Mouse (Mus musculus) adipocyte (in vitro differentiated cells): ENCODE data around the gene Naa60.

Experiments used
- DNase-seq: peaks from one replicate; pipeline ENCODE4 v3.0.0-alpha.2; 2016; ENCODE audit warnings: low spot score

Naa60 gene

GRCm38 (mm10) chr16:3891621-3892295 is 19.6 kb downstream of the Naa60 start:
- no peak for DNase-seq

DNA sequence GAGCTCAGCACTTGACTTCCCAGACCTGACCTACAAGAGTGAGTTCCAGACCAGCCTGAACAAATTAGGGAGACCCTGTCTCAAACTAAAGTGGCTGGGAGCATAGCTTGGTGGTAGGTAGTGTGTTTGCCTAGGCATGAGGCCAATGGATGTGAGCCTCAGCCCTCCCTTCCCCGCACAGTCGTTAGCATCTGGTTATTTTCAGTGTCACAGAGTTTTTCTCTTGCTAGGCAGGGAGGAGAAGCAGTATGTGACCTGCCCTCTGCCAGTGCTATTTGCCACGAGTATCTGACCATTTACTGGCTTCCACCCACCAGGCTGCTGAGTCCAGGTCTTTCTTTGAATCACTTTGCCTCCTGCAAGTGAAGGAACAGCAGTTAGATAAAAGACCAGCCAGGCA is 21.6 kb downstream of the Naa60 start:
- DNase-seq: no peak

- no peak for DNase-seq
Measured at GRCm38 (mm10) chr16:3895173-3895792, 23.1 kb downstream of the Naa60 start.

DNA sequence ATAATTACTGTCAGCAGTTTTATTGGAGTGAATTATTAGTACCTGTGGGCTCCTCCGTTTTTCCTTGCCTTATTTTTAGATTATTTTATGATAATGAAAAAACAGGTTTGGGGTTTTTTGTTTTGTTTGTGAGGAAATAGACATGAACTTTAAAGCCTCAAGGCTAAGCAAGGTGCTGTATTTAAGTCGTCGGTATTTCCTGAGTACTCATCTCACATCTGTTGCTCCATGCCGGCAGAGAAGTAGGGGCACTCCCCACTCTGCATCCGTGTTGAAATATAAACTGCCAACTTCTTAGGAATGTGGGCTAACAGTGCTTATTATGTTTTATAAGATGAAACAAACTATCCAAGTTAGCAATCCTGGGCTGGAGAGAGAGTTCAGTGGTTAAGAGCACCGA is 23.9 kb downstream of the Naa60 start:
- DNase-seq: no peak

DNA sequence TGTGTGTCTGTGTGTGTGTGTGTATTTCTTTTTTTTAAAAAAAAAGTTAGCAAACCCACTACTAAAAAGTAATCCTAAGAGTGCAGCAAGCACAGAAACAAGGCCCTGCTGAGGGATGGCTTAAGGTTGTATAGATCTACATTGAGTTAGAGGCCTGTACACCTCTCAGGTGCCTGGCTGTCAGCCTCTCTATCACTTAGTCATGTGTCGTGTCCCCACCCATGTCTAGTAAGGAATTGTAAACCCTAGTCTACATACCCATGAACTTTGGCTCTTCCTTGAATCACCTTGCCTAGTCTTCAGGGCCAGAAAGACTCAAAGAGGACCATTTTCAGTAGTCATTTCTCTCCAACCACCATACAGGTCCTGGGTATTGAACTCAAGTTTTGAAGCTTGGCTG is 24.4 kb downstream of the Naa60 start:
- no peak for DNase-seq

GRCm38 (mm10) chr16:3907471-3907870 is 35.3 kb downstream of the Naa60 start:
- no peak for DNase-seq

DNA sequence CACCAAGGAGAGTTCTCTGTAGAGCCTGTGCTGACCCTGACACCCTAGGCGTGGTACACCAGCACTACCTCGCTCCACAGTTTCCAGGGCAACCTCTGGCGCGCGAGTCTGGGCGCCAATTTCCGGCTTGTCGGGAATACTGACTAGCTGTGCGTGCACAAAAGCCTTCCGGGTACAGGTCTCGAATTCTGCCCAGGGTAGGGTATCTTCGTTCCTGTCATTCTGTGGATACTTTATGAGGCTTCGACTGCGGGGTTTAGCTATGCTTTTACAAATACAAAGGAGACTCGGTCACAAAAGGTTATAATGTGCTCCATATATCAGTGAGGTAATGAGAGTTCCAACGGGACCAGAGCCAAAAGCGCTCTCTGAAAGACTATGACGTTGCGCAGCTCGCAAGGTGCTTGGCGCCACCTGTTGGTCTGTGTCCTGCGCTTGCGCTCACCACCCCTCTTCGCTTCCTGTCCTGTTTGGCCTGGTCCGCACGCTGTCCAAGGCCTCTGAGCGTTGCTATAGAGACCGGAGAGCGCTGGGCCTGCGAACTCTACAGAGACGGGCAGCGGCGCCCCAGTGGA is 36.4 kb downstream of the Naa60 start, which contains the start of the genes 1700037C18Rik and Cluap1:
1700037C18Rik (minus strand) TSS at position 153 of the 575 bp plus-strand sequence.
Cluap1 (plus strand) TSS at position 265 of the 575 bp plus-strand sequence.
- peak; percentile 98 for DNase-seq

DNA sequence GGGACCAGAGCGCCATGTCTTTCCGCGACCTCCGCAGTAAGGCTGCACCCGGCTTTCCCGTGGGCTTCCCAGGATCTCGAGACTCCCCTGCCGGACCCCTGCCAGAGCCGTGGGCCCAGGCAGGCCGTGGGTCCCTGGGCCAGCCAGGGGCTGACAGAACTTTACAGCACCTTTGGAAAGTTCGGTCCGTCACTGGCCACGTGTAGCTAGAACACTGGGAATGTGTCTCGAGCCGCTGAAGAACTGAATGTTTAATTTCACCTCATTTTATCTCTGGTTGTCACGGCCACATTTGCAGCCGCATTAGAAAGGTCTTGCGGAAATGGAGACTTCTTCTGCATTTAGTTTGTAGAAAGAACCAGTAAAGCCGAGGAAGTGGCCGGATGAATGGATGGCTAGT is 36.9 kb downstream of the Naa60 start:
- no peak for DNase-seq

DNA sequence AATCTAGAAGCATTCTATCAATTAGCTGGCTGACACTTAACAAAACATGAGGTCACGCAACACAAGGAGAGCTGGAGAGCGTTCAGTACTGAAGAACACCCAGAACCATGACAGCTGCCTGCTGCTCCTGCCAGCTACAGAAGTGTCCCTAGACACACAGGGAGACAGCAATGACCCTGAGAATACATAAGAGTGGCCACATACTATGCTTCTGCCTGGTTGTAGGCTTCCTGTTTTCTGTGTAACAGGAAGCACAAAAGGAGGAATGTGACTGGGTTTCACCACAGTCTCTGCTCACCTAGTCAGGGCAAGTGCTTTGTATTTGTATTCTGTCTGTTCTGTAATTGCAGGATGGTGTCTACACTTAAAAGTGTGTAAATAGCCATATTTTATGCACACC is 48.6 kb downstream of the Naa60 start:
- no peak for DNase-seq

DNA sequence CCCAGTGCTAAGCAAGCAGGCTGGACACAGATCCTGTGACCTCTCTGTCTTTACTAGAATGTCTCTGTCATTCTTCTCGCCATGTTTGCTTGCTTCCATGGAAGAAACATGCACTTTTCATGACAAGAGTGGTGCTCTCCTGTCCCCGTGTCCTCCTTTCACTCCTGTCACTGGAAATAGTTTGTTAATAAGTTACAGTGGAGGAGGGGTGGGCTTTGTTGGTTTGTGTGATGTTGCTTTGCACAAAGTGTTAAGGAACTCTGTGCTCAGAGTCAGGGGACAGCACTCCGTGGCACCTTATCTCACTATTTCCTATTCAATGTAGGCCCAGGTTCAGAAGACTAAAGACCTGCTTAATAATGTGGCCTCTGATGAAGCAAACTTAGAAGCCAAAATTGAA is 51.3 kb downstream of the Naa60 start:
- no peak for DNase-seq

DNA sequence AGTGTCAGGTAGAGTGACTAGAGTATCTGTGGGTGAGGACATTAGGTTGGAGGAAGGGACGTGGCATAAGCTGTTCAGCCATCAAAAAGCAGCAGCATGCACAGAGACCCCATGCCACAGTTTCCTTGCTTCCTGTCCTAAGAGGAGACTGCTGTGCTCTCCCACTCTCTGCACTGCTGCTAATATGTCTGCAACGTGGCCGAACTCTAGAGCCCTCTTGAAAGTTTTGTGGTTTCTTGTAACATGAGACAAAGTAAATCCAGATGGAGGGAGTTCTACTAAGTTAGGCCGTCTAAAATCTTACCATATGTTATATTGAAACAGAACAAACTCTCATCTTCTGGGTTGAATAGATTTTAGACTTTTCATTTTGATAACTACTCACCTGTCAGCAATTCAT is 51.8 kb downstream of the Naa60 start:
- DNase-seq: no peak

DNA sequence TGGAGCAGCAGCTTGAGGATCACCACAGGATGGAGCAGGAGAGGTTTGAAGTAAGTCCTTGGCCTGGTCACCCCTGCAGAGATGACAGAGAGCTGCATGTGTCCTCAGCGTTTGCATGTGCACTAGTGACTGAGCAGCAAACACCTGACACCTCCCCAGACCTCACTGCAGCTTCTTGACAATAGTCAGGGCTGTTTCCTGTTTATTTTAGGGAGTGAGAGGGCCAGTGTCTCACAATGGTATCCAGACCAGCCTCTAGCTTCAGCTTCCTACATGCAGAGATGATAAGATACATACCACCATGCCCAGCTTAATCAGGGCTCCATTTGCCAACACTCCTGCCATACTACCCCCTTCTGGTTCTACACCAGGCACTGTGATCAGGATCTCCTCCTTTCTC is 56.4 kb downstream of the Naa60 start:
- DNase-seq: no peak

DNA sequence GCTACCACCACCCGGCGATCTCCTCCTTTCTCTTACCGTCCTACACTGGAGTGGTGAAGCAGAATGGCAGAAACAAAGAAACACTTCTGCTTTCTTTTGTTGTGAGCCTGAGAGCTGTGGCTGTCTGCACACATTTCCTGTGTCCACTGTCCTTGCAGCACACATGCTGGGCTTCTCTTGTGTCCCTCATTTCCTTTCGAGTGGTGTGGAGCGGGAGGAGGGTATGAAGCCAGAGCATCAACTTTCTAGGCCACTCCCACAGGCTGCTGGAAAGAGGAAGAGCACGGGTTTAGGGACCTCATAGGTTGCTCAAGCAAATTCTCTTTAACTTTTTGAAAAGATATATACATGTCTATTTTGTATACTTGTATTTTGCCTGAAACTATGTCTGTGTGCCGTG is 57.0 kb downstream of the Naa60 start:
- DNase-seq: no peak

- DNase-seq: no peak
Measured at GRCm38 (mm10) chr16:3933536-3933935, 61.4 kb downstream of the Naa60 start.

- peak; percentile 74 for DNase-seq
Measured at GRCm38 (mm10) chr16:3934091-3934490, 61.9 kb downstream of the Naa60 start.

- DNase-seq: no peak
Measured at GRCm38 (mm10) chr16:3934701-3935100, 62.5 kb downstream of the Naa60 start.

- no peak for DNase-seq
Measured at GRCm38 (mm10) chr16:3951141-3951540, 79.0 kb downstream of the Naa60 start.
